Mouse (Mus musculus): Measurements from ENCODE around the gene Wdfy2.
"Not testable (repeated sequence)": the region's sequence is repeated elsewhere in the genome, so short reads cannot be mapped to it uniquely, and the experiment has no call there.

Wdfy2 gene

GRCm38 (mm10) chr14:62837641-62838252, at the start of gene Wdfy2:
Gene Wdfy2, plus strand, starts transcription at chr14:62837678.
- no peak for DNase-seq (ENCODE audit: low spot score)

- DNase-seq (ENCODE audit: low spot score): no peak
Measured at GRCm38 (mm10) chr14:62789282-62789681, 48.2 kb upstream of the Wdfy2 start.

DNA sequence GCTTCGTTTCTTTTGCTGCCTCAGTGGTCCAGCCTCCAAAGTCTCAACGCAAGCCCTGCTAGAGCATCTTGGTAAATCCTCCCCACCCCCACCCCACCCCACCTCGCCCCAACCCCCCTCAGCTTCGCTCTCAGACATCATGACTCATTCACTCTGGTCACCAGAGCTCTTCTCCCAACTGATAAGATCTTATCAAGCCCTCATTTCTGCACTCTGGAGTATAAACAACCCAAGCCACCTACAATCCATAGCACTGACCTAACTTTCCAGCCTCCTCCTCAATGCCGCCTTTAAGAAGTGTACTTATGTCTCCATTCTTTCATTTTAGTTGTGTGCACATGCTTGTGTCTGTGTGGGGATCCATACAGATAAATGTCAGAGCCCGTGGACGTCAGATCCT, 41.8 kb upstream of the Wdfy2 start:
- no peak for DNase-seq (ENCODE audit: low spot score)

GRCm38 (mm10) chr14:62798608-62799101, 38.8 kb upstream of the Wdfy2 start:
- DNase-seq (ENCODE audit: low spot score): no peak

DNA sequence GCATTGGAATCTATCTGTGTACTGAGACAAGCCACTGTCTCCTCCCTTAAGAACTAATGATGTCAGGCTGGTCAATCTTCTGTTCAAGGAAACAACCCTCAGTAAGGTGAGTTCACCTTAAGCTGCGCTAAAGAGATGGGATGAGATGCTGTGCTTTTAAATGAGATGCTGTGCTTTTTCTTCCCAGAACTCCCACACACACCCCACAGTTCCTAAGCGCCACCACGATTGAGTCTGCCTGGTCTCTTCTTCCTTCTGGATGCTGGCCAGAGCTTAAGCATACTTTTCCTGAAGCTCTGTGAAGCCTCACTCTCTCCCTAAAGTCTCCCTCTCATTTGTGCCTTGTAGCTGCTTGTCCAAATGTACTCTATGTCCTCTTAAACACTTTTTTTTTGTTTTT, 36.7 kb upstream of the Wdfy2 start:
- no peak for DNase-seq (ENCODE audit: low spot score)

- no peak for DNase-seq (ENCODE audit: low spot score)
Measured at GRCm38 (mm10) chr14:62803204-62803603, 34.3 kb upstream of the Wdfy2 start.

DNA sequence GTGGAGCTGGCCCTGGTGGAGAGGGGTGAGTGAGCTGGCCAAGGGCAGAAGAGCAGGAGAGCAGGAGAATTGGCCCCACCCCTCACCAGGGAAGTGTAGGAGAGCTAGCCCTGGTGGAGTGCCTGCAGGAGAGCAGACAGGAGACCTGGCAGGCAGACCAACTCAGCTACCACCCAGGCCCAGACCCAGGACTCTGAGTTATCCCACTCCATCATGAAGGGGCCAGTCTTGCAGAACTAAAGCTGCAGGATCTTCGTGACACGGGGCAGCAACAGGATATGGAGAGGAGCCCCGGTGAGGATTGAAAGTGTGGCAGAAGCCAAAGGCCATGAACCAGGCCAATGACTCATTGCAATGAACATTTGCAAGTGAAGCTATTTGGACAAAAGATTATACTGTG, 30.6 kb upstream of the Wdfy2 start:
- DNase-seq (ENCODE audit: low spot score): no peak

DNA sequence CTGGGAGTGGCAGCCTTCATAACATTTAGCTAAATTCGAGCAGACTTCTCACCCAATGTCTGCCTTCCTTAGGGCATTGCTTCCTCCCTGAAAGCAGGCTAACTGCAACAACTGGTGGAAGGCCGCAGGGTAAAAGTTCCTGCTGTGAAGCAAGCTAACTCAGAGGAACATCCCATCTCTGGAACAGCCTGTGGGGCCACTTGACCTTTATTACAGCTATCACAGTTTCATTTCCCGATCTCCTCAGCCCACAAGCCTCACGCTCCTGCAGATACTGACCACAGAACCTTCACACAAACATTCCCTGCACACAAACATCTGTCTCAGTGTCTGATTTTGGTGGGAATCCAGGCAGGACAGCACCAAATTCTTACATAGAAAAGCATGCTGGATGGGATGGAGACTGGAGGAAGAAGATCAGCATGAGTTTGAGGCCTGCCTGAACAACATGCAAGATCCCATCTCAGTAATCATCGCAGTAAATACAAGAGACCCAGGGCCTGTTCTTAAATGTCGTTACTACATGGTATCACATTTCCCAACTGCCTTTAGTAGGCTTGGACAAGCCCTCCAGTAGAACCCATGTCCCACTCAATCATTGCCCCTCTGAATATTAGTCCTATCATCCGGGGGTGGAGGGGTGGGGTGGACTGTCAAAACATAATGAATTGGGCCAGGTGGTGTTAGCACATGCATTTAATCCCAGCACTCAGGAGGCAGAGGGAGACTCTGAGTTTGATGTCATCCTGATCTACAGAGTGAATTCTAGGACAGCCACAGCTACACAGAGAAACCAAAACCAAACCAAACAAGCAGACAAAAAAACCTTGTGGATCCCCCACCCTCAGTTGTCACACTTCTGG, 28.6 kb upstream of the Wdfy2 start:
- no peak for DNase-seq (ENCODE audit: low spot score)

DNA sequence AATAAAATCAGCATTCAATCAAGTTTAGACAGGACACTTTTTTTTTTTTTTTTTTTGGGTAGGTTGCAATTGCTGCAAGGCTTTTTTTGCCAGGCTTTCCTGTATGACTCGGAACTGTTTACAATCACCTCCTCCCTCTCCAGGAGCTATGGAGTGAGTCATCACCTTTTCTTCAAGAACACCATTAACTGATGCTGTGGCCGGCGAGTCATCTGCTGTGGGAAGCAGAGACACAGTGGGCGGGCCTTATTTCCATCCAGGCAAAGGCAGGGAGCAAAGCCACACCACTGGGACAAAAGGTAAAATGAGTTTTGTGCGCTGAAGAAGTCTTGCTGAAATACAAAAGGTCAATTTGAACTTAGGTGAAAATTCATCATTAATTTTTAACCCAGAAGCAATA, 24.7 kb upstream of the Wdfy2 start:
- no peak for DNase-seq (ENCODE audit: low spot score)

DNA sequence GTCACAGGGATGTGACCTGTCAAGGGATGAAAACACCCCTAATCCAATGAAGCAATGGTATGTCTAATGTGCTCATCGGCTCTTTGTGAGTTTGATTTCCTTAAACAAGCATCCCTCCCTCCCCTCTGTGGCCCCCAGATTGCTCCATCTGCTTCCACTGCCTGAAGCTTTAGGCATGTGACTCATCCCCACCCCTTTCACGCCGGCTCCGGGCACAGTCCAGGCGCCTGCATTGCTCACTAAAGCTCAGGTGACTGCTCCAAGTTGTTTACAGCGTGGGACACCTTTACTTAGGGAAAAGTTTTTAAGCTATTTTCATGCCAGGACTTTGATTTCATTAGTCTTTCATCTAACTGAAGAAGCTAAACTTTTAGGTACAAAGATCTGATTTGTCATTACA, 22.9 kb upstream of the Wdfy2 start:
- DNase-seq (ENCODE audit: low spot score): no peak

DNA sequence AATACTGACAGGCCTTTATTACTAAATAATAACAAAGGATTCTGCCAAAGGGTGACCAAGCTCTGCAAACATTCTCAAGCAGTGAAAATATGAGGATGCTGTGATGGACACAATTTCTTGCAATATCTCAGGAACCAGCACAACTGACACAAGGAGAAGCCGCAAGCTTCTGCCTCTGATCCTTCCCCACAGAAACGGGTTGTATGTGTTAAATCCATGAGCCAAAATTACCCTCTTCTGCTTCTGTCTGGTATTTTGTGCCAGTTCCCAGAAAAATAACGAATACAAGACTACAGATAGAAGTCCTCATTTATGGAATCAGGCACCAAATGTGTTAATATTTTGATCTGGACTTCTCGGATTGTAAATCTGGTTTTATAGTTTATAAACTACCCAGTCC, 20.7 kb upstream of the Wdfy2 start:
- DNase-seq (ENCODE audit: low spot score): no peak

- no peak for DNase-seq (ENCODE audit: low spot score)
Measured at GRCm38 (mm10) chr14:62825575-62826332, 11.7 kb upstream of the Wdfy2 start.

- no peak for DNase-seq (ENCODE audit: low spot score)
Measured at GRCm38 (mm10) chr14:62829291-62829690, 8.2 kb upstream of the Wdfy2 start.

DNA sequence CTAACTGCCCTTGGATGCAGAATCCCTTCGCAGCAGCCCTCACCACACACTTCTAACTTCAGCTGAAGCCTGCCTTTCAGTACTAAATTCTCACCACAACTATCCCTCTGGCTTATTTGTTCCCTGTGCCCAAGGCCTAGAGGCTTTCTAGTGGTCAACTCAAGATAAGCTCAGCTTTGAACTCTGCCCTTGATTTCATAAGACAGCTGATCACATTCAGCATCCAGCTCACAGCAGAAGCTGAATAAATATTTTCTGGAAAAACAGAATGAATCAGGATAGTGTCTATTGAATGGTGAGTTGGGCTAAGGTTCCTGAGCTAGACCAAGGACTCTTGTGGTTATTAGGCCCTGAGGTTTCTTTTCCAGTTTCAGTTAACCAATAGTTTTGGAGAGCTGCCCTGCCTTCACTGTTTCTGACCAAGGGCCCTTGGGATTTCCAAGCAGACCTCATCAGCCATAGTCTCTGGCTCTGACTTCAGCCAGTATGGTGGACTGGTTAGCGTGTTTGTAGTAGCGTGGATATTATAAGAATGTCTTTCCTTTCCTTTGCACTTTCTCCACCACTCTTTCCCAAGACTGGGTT, 5.7 kb upstream of the Wdfy2 start:
- no peak for DNase-seq (ENCODE audit: low spot score)

- DNase-seq (ENCODE audit: low spot score): no peak
Measured at GRCm38 (mm10) chr14:62833036-62833435, 4.4 kb upstream of the Wdfy2 start.

DNA sequence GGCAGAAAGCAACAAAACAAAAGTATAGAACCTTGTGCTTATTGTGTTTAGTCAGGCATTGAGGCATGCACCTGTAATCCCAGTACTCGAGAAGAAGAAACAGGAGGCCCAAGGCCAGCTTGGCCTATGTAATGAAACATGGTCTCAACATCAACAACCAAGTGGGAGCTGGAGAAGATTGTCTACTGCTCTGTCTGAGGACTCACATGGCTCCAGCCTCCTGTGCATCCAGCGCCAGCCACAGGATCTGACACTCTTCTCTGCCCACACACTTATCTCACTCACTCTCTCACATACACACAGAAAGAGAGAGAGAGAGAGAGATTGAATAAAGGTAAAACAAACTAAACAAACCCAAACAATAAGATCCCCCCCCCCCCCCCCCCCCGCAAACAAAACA, 3.9 kb upstream of the Wdfy2 start:
- DNase-seq (ENCODE audit: low spot score): no peak

DNA sequence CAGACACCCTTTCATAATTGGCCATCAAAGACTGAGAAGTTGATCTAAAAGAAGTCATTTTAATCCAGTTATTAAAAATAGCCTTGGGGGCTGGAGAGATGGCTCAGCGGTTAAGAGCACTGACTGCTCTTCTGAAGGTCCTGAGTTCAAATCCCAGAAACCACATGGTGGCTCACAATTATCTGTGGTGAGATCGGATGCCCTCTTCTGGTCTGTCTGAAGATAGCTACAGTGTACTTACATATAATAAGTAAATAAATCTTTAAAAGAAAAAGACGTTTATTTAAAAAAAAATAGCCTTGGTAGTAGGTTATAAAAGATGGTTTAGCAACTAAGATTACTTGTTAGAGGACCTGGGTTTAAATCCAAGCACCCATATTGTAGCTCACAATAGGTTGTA, 1.7 kb upstream of the Wdfy2 start:
- DNase-seq (ENCODE audit: low spot score): not testable (repeated sequence)

GRCm38 (mm10) chr14:62836926-62837640, 395 bp upstream of the Wdfy2 start:
- DNase-seq (ENCODE audit: low spot score): peak; percentile 92

DNA sequence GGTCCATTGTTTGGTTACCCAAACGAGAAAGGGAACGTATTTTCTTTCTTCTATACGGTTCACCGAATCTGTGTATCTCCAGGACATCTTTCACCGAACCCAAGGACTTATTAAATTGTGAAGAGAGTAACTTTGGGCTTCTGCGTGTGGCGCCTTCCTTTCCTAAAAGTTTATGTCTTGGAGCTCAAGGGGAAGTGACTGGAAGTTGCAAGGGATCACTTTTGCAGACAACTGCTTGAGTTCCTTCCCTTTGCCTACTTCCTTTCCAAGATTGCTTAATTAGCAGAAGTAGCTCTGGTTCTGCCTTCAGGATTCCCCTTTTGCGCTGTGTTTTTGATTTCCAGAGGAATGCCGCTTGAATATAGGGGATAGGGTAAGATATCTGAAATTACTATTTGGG, 858 bp downstream of the Wdfy2 start:
- no peak for DNase-seq (ENCODE audit: low spot score)

- DNase-seq (ENCODE audit: low spot score): no peak
Measured at GRCm38 (mm10) chr14:62841726-62842125, 4.2 kb downstream of the Wdfy2 start.

GRCm38 (mm10) chr14:62842495-62842894, 5.0 kb downstream of the Wdfy2 start:
- no peak for DNase-seq (ENCODE audit: low spot score)

GRCm38 (mm10) chr14:62842976-62843375, 5.5 kb downstream of the Wdfy2 start:
- DNase-seq (ENCODE audit: low spot score): no peak

Data from urinary bladder, postnatal 10 days (tissue).